Mouse (Mus musculus): ENCODE measurements around the gene Syngr1. TPM values are rescaled to one million over a fixed set of nuclear protein-coding genes. Genes with fewer than 3 reads are reported as not detected.
A peak's percentile ranks its signal among the peaks of the same experiment; 100 is the strongest.

The Syngr1 gene
- polyA plus RNA-seq, 1 experiment from 2014 or later: 20.7 TPM

DNA sequence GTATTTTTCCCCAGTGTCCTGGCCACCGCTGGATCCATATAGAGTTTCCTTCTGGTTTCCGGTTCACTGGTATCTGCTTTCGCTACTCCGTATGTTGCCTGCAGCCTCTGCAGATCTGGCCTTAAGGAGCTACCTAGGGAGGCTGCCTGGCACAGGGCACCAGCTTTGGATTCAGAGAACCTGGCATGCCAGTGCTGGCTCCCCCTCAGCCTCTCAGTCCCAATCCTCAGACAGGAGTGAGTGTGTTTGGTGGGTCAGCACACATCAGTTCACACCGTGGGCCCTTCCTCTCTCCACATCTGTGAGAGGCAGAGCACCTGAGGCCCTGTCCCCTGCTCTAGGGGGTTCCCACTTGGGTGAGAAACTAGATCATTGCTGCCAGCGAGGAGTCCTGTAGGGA lies 10.4 kb downstream of the Syngr1 start:
- 75% methylated on average over 6 of the region's 6 CpGs for WGBS
- H3K27me3 ChIP-seq (ENCODE audit: control insufficient read depth, insufficient read depth, low read depth, low read length): peaks cover 6% of the 10 kb centered on the region; the same call in 1 of the 2 replicates
- no peak overlapping the region for H3K4me3 ChIP-seq (ENCODE audit: low read length)
- ATAC-seq (ENCODE audit: low read depth): no peak
- no peak overlapping the region for H3K9ac ChIP-seq (ENCODE audit: low read length)
- H3K4me2 ChIP-seq (ENCODE audit: low read depth, low read length): no peak overlapping the region
- no peaks in the 10 kb centered on the region; the same call in 1 of the 2 replicates for H3K4me1 ChIP-seq (replicated peaks; ENCODE audit: control insufficient read depth, insufficient read depth, low read length)
- no peaks in the 10 kb centered on the region for H3K36me3 ChIP-seq (ENCODE audit: control insufficient read depth, insufficient read depth, low read length)
- no peaks in the 10 kb centered on the region for H3K9me3 ChIP-seq (ENCODE audit: control insufficient read depth, low read length)
- H3K27ac ChIP-seq (ENCODE audit: low read length): no peak overlapping the region

DNA sequence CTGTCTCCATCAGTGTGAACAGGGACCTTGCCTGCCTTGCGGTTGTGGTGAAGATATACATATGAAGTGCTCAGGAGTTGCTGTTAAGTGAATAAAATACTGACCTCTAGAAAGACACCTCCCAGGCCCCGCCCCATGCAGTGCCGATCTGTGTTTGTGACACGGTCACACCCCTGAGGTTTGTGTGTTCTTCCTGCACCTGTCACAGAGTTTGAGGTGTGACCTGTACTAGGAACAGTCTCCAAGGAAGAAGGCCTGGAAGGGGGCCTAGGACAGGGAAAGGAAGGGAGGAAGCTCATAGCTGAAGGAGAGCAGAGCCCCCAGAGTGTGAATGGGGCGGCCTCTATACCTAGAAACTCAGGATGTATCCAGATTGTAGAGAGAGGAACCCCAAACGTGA lies 11.4 kb downstream of the Syngr1 start:
- no peak overlapping the region for H3K27ac ChIP-seq (ENCODE audit: low read length)
- no peak overlapping the region for H3K4me2 ChIP-seq (ENCODE audit: low read depth, low read length)
- no peak for ATAC-seq (ENCODE audit: low read depth)
- H3K4me3 ChIP-seq (ENCODE audit: low read length): no peak overlapping the region
- no peak overlapping the region for H3K9ac ChIP-seq (ENCODE audit: low read length)
- H3K4me1 ChIP-seq (replicated peaks; ENCODE audit: control insufficient read depth, insufficient read depth, low read length): no peaks in the 10 kb centered on the region
- peaks cover 6% of the 10 kb centered on the region; the same call in 1 of the 2 replicates for H3K27me3 ChIP-seq (ENCODE audit: control insufficient read depth, insufficient read depth, low read depth, low read length)
- H3K9me3 ChIP-seq (ENCODE audit: control insufficient read depth, low read length): no peaks in the 10 kb centered on the region
- WGBS: 74% methylated on average over 6 of the region's 6 CpGs
- H3K36me3 ChIP-seq (ENCODE audit: control insufficient read depth, insufficient read depth, low read length): no peaks in the 10 kb centered on the region

DNA sequence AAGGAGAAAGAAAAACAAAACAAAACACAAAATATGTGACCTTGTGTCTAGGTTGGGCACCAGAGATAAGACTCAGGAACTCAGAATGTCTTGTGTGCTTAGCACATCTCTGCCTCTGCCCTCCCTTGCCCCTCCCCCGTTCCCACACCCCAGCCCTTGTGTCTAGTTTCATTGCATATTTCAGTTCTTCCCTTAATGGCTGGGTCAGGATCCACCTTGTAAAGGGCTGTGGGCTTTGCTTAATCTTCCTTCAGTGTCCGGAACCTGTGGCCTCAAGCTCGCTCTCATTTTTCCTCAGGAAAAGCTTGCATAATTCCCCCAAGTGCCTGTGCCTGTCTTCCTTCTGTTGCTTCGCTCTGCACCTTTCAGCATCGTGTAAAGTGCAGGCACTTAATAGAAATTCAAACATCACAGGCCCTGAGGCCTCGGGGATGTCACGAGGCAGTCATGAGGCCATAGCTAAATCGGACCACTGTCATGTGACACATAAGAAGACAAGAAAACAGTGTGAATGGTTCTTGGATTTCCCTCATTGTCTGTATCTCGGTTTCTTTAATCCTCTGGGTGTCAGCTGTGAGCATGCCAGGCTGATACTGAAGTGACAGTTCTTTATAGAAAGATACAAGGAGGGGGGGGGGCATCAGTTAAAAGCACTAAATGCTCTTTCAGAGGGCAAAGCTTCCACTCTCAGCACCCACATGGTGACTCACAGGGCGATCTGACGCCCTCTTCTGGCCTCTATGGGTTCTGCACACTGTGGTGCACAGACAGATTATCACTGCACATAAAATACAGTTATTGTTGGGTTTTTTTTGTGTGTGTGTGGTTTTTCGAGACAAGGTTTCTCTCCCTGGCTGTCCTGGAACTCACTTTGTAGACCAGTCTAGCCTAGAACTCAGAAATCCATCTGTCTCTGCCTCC lies 14.6 kb downstream of the Syngr1 start:
- Histone ChIP-seq H3K27me3 (ENCODE audit: control insufficient read depth, insufficient read depth, low read depth, low read length) (no peaks in the 10 kb centered on the region), H3K9ac (ENCODE audit: low read length) (no peak overlapping the region), H3K4me1 (replicated peaks; ENCODE audit: control insufficient read depth, insufficient read depth, low read length) (no peaks in the 10 kb centered on the region), H3K27ac (ENCODE audit: low read length) (no peak overlapping the region), H3K4me2 (ENCODE audit: low read depth, low read length) (no peak overlapping the region), H3K4me3 (ENCODE audit: low read length) (no peak overlapping the region), H3K36me3 (ENCODE audit: control insufficient read depth, insufficient read depth, low read length) (no peaks in the 10 kb centered on the region), H3K9me3 (ENCODE audit: control insufficient read depth, low read length) (no peaks in the 10 kb centered on the region)
- no peak for ATAC-seq (ENCODE audit: low read depth)
- WGBS: 51% methylated on average over 12 of the region's 12 CpGs

DNA sequence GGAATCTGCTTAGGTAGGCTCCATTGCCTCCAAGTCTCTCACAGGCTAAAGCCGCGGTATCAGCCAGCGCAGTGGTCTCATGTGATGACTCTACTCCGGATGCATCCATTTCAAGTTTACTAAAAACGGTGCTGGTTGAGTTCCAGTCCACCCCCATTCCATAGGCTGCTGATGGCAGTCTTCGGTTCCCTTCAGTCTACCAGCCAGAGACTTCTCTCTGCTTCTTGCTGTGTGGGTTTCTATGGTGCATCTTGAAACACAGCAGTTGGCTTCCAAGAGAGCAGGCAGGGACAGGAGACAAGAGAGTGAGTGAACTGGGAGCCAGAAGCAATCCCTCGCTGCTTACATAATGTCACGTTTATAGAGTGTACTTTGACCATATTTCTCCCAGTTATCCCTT lies 16.0 kb downstream of the Syngr1 start:
- Histone ChIP-seq H3K4me3 (ENCODE audit: low read length) (no peak overlapping the region), H3K4me1 (replicated peaks; ENCODE audit: control insufficient read depth, insufficient read depth, low read length) (no peaks in the 10 kb centered on the region), H3K4me2 (ENCODE audit: low read depth, low read length) (no peak overlapping the region), H3K27me3 (ENCODE audit: control insufficient read depth, insufficient read depth, low read depth, low read length) (no peaks in the 10 kb centered on the region), H3K27ac (ENCODE audit: low read length) (no peak overlapping the region), H3K9ac (ENCODE audit: low read length) (no peak overlapping the region), H3K9me3 (ENCODE audit: control insufficient read depth, low read length) (no peaks in the 10 kb centered on the region), H3K36me3 (ENCODE audit: control insufficient read depth, insufficient read depth, low read length) (no peaks in the 10 kb centered on the region)
- no peak for ATAC-seq (ENCODE audit: low read depth)
- 90% methylated on average over 8 of the region's 8 CpGs for WGBS

DNA sequence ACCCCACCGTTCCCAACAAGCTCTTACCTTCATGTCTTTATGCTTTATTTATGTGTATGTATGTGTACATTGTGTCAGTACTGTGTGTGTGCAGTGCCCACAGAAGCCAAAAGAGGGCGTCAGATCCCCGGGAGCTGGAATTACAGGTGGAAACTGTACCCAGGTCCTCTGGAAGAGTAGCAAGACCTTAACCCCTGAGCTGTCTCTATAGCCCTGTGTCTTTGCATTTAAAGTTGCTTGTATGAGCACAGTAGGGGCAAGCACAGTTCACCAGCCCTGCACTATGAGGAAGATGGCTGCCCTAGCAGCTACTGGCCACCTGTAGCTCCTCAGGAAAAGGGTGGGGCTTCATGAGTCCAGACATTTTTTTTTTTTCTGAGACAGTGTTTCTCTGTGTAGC lies 16.4 kb downstream of the Syngr1 start:
- no peak overlapping the region for H3K4me3 ChIP-seq (ENCODE audit: low read length)
- WGBS: 86% methylated on average over 3 of the region's 3 CpGs
- H3K9ac ChIP-seq (ENCODE audit: low read length): no peak overlapping the region
- H3K27ac ChIP-seq (ENCODE audit: low read length): no peak overlapping the region
- no peaks in the 10 kb centered on the region for H3K27me3 ChIP-seq (ENCODE audit: control insufficient read depth, insufficient read depth, low read depth, low read length)
- ATAC-seq (ENCODE audit: low read depth): no peak
- H3K36me3 ChIP-seq (ENCODE audit: control insufficient read depth, insufficient read depth, low read length): no peaks in the 10 kb centered on the region
- no peaks in the 10 kb centered on the region for H3K4me1 ChIP-seq (replicated peaks; ENCODE audit: control insufficient read depth, insufficient read depth, low read length)
- H3K4me2 ChIP-seq (ENCODE audit: low read depth, low read length): no peak overlapping the region
- H3K9me3 ChIP-seq (ENCODE audit: control insufficient read depth, low read length): no peaks in the 10 kb centered on the region

DNA sequence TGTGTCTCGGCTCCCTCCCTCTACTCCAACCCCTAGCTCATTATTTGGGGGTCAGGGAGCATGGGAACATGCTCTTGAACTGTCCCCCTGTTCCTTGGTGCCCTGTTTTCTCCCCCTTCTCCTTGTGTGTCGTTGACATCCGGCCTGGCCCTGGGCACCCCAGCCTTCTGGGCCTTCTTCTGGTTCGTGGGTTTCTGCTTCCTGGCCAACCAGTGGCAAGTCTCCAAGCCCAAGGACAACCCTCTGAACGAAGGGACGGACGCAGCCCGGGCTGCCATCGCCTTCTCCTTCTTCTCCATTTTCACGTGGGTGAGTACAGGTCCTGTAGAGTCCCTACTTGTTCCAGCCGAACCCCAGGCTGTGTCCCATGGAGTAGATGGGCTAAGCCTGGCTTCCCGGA lies 20.3 kb downstream of the Syngr1 start:
- ATAC-seq (ENCODE audit: low read depth): no peak
- Histone ChIP-seq H3K27me3 (ENCODE audit: control insufficient read depth, insufficient read depth, low read depth, low read length) (no peaks in the 10 kb centered on the region), H3K36me3 (ENCODE audit: control insufficient read depth, insufficient read depth, low read length) (no peaks in the 10 kb centered on the region), H3K4me3 (ENCODE audit: low read length) (no peak overlapping the region), H3K4me2 (ENCODE audit: low read depth, low read length) (no peak overlapping the region), H3K9ac (ENCODE audit: low read length) (no peak overlapping the region), H3K4me1 (replicated peaks; ENCODE audit: control insufficient read depth, insufficient read depth, low read length) (no peaks in the 10 kb centered on the region), H3K9me3 (ENCODE audit: control insufficient read depth, low read length) (no peaks in the 10 kb centered on the region), H3K27ac (ENCODE audit: low read length) (no peak overlapping the region)
- WGBS: 72% methylated on average over 12 of the region's 12 CpGs

DNA sequence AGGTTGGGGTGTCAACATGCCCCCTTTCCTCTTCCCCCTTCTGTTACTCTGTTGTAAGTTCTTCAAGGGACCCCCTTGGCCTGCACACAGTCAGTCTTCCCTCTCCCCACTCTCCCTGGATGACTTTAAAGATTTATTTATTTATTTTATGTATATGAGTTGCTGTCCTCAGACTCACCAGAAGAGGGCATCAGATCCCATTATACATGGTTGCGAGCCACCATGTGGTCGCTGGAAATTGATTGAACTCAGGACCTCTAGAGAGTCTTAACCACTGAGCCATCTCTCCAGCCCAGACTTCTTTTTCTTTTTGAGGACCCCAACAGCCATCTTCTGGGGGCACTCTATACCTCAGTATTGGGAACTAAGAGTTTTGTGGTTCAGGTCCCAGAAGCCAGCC lies 21.4 kb downstream of the Syngr1 start:
- H3K27ac ChIP-seq (ENCODE audit: low read length): no peak overlapping the region
- H3K36me3 ChIP-seq (ENCODE audit: control insufficient read depth, insufficient read depth, low read length): no peaks in the 10 kb centered on the region
- 31% methylated on average over 2 of the region's 2 CpGs for WGBS
- no peak for ATAC-seq (ENCODE audit: low read depth)
- no peak overlapping the region for H3K4me2 ChIP-seq (ENCODE audit: low read depth, low read length)
- no peaks in the 10 kb centered on the region for H3K4me1 ChIP-seq (replicated peaks; ENCODE audit: control insufficient read depth, insufficient read depth, low read length)
- H3K27me3 ChIP-seq (ENCODE audit: control insufficient read depth, insufficient read depth, low read depth, low read length): no peaks in the 10 kb centered on the region
- no peak overlapping the region for H3K9ac ChIP-seq (ENCODE audit: low read length)
- no peak overlapping the region for H3K4me3 ChIP-seq (ENCODE audit: low read length)
- H3K9me3 ChIP-seq (ENCODE audit: control insufficient read depth, low read length): no peaks in the 10 kb centered on the region

DNA sequence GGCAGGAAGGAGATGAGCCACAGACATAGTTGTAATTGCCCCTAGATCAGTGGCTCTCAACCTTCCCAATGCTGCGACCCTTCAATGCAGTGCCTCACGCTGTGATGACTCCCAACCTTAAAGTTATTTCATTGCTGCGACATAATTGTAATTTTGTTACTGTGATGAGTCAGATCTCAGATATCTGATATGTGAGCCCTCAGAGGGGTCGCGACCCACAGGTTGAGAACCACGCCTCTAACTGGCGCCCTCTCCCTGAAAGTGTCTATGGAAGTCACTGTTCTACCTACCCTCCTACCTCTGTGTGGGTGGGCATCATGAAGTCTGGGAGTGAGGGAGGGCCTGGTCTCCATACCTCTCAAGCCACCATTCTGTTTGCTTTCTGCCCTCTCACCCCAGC lies 23.3 kb downstream of the Syngr1 start:
- Histone ChIP-seq H3K4me2 (ENCODE audit: low read depth, low read length) (no peak overlapping the region), H3K27ac (ENCODE audit: low read length) (no peak overlapping the region), H3K4me3 (ENCODE audit: low read length) (no peak overlapping the region), H3K36me3 (ENCODE audit: control insufficient read depth, insufficient read depth, low read length) (no peaks in the 10 kb centered on the region), H3K9me3 (ENCODE audit: control insufficient read depth, low read length) (no peaks in the 10 kb centered on the region), H3K9ac (ENCODE audit: low read length) (no peak overlapping the region), H3K27me3 (ENCODE audit: control insufficient read depth, insufficient read depth, low read depth, low read length) (no peaks in the 10 kb centered on the region), H3K4me1 (replicated peaks; ENCODE audit: control insufficient read depth, insufficient read depth, low read length) (no peaks in the 10 kb centered on the region)
- WGBS: 81% methylated on average over 7 of the region's 7 CpGs
- ATAC-seq (ENCODE audit: low read depth): no peak

DNA sequence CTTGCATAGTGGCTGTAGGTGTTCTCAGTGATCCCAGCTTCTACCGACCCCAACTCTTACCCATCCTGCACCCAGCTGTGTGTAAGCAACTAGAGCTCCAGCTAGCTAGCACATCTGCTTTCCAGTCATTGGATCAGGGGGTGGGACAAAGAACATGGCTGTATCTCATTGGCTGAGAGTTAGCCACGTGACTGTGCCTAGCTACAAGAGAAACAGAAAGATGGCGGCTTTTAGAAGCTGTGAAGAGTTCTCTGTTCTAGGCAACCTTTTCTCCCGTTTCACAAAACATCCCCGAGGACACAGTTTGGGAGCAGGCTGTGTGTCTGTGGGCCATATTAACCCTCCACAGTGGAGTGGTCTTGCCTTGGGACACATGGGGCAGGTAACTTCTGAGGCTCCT lies 24.1 kb downstream of the Syngr1 start:
- Histone ChIP-seq H3K36me3 (ENCODE audit: control insufficient read depth, insufficient read depth, low read length) (no peaks in the 10 kb centered on the region), H3K9ac (ENCODE audit: low read length) (no peak overlapping the region), H3K27ac (ENCODE audit: low read length) (no peak overlapping the region), H3K4me2 (ENCODE audit: low read depth, low read length) (peak overlapping the region; percentile 13; the same call in 1 of the 2 replicates), H3K27me3 (ENCODE audit: control insufficient read depth, insufficient read depth, low read depth, low read length) (no peaks in the 10 kb centered on the region), H3K4me1 (replicated peaks; ENCODE audit: control insufficient read depth, insufficient read depth, low read length) (no peaks in the 10 kb centered on the region), H3K4me3 (ENCODE audit: low read length) (no peak overlapping the region), H3K9me3 (ENCODE audit: control insufficient read depth, low read length) (no peaks in the 10 kb centered on the region)
- 49% methylated on average over 5 of the region's 5 CpGs for WGBS
- ATAC-seq (ENCODE audit: low read depth): no peak

Data from lung, embryonic 16.5 days (tissue).